Mouse (Mus musculus) monocyte, adult 5-6 weeks (primary cell): Measurements from ENCODE around the gene Map3k11. TPM values are rescaled to one million over a fixed set of nuclear protein-coding genes. Genes with fewer than 3 reads are reported as not detected.

Experiments
- ATAC-seq: fragments of 153-309, 156-312 bp; replicated peaks from 2 replicates; pipeline ENCODE4 v1.8.0; 2017; ENCODE audit warnings: mild to moderate bottlenecking; ENCODE audit not compliant: low TSS enrichment, insufficient number of reproducible peaks, severe bottlenecking, poor library complexity, low FRiP score
- total RNA-seq: library from RNA; stranded (forward); fragments of 200-1000, 200-491, 200-594 nt; gene quantifications from 3 replicates; pipeline ENCODE4 v1.2.3, GENCODE M21; 2017

Map3k11 gene
- 41.8 to 57.5 TPM (median 46.8 TPM) in 3 replicates for total RNA-seq

GRCm38 (mm10) chr19:5688200-5689087 lies at the start of gene Map3k11, which contains the start of gene Pcnx3:
Gene Map3k11 (plus strand): TSS chr19:5688742.
Gene Pcnx3 (minus strand): TSS chr19:5688908.
- peak; percentile 74 for ATAC-seq

DNA sequence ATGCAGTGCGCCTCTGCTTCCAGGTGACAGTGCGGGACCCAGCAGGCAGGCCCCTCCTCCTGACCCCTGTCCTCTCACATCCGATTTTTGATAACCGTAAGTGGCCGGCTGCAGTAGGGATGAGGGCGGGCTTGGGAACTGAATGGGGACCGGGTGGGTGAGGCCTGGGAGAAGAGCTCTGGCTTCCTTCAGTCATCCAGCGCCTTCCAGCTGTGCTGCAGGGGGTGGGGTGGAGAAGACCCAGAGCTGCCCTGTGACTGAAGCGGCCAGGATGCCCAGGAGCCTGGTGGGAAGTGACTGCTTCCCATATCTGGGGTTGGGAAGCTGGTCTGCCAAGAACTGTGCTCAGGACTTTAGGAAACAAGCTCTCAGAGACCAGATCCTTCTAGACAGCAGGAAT lies 48.2 kb upstream of the Map3k11 start:
- ATAC-seq = no peak

DNA sequence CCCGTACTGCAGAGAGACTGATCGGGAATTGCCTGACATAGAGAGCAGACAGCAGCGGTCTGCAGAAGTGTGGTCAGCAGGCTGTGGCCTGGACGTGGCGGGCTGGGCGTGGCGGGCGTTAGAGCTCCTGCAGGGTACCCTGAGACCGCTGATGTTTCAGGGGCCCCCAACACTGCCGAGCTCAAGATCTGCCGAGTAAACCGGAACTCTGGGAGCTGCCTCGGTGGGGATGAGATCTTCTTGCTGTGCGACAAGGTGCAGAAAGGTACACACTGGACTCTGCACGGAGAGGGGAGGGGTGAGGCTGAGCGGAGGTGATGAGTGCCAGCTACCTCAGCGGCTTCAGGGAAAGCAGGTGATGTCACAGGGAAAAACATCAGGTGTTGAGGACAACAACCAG lies 47.5 kb upstream of the Map3k11 start:
- no peak for ATAC-seq

GRCm38 (mm10) chr19:5641641-5642040 lies 46.9 kb upstream of the Map3k11 start:
- no peak for ATAC-seq

DNA sequence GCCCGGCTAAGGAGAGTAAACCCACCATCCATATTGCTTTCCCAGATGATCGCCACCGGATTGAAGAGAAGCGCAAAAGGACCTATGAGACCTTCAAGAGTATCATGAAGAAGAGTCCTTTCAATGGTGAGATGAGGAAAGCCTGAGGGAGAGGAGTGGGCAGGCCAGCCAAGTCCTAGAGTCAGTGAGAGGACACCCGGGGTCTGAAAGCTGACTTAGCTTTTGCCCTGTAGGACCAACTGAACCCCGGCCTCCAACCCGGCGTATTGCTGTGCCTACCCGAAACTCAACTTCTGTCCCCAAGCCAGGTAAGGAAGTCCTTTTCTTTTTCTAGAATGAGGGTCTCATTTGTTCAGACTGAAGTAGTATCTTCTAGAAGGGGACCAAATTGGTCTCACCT lies 43.3 kb upstream of the Map3k11 start:
- no peak for ATAC-seq

- ATAC-seq = no peak
Measured at GRCm38 (mm10) chr19:5646731-5647330, 41.7 kb upstream of the Map3k11 start.

- ATAC-seq = no peak
Measured at GRCm38 (mm10) chr19:5647791-5648190, 40.8 kb upstream of the Map3k11 start.

- peak; percentile 86 for ATAC-seq
Measured at GRCm38 (mm10) chr19:5648401-5649297, 39.9 kb upstream of the Map3k11 start.

DNA sequence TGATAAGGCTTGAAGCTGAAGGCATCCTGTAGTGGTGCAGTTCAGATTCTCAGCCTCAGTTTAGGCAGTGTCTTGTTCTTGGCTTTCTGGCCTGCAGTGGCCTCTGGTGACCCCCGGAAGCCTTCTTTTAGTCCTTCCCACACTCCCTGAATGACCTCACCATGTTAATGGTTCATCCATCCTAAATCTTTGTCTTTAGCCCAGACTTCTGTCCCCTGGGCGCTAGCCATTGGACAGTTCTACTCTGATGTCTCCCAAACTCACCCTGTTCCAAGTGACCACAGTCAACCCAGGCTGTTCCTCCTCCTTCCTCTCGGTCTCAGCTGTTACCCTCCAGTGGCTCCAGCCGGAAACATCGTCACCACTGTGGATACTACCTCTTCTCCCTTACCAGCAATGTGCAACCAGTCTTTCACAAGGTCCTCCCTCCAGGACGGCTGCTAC lies 39.2 kb upstream of the Map3k11 start:
- peak; percentile 51 for ATAC-seq

- no peak for ATAC-seq
Measured at GRCm38 (mm10) chr19:5651502-5652274, 36.9 kb upstream of the Map3k11 start.

GRCm38 (mm10) chr19:5652570-5652969 lies 36.0 kb upstream of the Map3k11 start:
- no peak for ATAC-seq

DNA sequence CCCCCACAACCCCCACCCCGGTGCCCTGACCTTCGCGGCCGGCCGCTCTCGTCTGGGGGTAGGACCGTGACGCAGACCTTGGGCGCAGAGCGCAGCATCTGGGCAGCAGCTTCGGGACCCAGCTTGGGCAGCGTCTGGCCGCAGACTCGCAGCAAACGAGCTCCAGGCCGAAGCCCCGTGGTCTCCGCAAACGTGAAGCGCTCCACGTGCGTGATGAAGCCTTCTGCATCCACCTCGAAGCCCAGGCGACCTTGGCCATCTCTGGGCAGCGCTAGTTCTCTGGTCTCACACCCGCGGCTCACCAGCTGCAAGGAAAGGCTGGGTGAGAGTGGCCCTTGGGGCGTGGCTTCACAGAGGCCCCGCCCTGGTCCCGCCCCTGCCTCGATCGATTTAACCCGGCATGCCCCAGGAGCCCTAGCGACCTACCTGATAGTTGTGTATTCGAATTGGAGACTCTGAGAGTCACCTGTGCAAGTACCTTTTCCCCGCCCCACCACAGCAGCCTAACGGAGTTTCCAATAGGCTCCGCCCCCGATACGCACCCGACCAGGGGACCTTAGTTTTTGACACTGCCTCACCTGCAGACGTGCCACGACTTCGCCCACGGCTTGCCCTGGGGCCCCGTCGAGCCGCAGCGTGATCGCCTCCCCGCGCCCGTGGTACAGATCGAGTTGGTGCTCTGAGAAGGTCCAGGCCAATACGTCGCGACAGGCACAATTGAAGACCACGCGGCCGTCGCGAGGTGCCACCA lies 34.4 kb upstream of the Map3k11 start:
- no peak for ATAC-seq

DNA sequence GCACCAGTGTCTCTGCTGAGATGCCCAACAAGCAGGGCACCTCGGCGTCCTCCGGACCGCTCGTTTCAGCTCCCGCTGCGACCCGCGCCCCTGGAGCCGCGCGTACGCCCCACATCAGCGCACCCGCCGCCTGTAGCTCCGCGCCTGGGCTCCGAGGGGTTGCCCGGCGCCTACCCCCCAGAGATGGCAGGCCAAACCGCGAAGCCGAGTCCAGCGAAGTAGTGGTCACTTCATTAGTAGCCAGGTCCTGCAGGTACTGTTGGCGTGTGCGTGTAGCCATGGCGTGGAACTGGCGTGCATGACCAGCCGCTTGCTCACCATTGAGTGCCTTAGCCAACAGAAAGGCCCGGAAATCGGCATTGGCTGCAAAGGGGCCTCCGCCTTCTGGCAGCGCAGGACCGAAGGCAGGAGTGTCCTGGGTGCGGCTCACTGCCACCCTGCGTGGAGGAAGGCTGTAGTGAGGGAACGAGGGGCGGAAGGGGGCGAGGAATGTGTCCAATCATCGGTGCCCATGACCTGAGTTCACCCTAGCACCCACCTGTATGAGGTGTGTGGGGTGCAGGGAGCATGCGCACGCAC lies 33.7 kb upstream of the Map3k11 start:
- ATAC-seq = no peak

DNA sequence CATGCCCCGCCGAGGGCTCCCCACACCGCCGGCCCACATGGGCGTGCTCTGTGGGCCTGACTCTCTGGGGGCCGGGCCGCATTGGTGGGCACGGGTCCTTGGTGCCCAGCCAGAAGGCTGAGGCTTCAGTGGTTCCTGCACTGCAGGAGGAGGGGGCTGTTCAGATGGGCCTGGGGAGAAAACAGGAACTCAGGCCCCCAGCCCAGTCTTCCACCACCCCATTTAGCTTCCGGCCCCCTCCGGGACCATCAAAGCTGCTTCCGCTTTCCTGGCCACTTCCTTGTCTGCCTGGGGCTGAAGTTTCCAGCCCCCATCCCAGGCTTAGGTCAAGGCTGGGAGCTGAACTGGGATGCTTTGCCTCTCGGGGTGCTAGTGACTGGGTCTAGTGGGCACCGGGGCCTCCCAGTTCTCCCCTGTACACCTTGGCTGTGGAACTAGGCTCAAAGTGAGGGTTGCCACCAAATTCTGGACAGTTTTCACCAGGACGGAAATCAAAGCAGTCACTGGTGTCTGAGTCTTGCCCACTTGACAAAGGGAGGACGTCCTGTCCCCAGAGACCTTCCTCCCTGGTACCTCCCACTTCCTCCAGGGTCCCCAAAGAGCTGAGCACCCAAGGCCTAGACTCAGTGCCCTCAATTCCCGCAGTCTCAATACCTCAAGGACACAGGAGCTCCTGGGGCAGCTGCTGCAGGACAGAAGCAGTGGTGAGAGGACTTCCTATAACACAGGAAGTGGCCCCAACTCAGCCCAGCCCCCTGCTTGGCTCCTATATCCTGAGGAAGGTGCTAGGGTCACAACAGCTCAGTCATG lies 27.4 kb upstream of the Map3k11 start:
- peak; percentile 38; the same call in 1 of the 2 replicates for ATAC-seq

DNA sequence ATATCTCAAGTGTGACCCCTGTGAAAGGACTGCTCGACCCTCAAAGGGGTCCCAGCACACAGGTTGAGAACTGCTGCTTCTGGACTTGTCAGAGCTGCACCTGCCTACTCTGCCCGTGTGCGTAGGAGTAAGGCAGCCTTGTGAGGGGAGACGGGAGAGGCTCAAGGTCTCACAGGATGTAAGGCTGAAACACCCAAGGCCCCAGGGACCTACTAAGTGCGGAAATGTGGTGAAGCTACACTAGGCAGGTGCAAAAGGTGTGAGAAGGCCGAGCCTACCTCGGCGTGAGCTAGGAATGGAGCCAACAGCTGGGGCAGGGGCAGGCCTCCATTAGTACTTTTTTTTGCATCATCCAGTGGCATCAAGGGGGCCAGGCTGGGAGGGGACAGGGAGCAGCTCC lies 26.2 kb upstream of the Map3k11 start:
- 0 out of 2 replicates have a peak, but pooled peaks have one; percentile 11 for ATAC-seq
